Mouse (Mus musculus): ENCODE measurements around the gene Mcl1. TPM values are rescaled to one million over a fixed set of nuclear protein-coding genes. Genes with fewer than 3 reads are reported as not detected.
"Not testable (repeated sequence)": the region's sequence is repeated elsewhere in the genome, so short reads cannot be mapped to it uniquely, and the experiment has no call there.

Gene Mcl1
- total RNA-seq, 2 experiments from 2014 or later: 88.5 to 124 TPM

- no peak for ATAC-seq (replicated peaks; ENCODE audit: poor library complexity, severe bottlenecking)
These were observed 10.6 kb upstream of the Mcl1 start for GRCm38 (mm10) chr3:95648016-95648415.

GRCm38 (mm10) chr3:95650276-95651032, 8.1 kb upstream of the Mcl1 start:
- peak; percentile 55 for ATAC-seq (replicated peaks; ENCODE audit: poor library complexity, severe bottlenecking)

DNA sequence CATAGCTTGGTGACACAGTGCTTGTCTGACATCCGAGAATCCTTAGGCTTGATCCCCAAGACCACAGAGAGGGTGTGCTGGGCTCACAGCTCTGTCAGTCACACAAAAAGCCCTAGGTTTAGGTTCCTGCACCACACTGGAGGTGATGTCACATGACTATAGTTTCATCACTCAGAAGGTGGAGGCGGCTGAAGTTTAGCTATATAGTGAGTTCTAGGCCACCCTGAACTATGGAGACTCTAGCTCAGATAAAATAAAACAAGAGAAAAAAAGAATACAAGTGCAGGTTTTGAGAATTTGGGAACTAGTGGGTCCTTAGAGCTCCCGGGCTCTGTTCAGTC, 7.6 kb upstream of the Mcl1 start:
- peak; percentile 12 for ATAC-seq (replicated peaks; ENCODE audit: poor library complexity, severe bottlenecking)

DNA sequence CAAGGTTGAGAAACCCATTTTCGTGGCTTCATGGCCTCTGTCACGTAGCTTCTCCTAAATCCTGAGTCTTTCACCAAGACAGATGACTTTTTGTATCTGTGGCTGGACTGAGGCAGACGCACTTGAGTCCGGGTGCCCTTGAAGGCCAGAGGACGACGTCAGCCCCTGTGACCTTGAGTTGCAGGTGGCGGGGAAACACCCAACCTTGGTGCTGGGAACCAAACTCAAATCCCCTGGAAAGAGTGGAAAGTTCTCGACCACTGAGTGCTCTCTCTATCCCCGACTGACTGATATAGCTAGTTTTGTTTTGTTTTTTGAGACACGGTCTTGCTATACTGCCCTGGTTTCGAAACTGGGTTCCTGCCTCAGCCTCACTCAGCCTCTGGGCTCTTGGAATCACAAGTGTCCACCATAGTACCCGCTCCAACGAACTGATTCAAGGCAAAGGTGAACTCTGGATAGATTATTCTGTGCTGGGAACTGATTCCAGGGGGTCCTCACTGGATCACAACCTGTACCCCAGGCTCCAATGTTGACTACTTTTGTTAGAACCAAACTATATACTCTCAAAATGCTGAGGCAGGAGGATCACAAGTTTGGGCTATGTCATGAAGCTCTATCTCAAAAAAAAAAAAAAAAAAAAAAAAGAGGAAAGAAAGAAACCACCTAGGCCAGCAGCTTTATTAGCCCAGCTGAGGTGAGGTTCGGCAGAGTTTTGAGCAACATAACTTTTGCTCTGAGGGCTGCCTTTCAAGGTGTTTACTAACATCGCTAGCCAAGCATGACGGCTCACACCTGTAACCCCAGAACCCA, 7.0 kb upstream of the Mcl1 start:
- peak; percentile 28 for ATAC-seq (replicated peaks; ENCODE audit: poor library complexity, severe bottlenecking)

DNA sequence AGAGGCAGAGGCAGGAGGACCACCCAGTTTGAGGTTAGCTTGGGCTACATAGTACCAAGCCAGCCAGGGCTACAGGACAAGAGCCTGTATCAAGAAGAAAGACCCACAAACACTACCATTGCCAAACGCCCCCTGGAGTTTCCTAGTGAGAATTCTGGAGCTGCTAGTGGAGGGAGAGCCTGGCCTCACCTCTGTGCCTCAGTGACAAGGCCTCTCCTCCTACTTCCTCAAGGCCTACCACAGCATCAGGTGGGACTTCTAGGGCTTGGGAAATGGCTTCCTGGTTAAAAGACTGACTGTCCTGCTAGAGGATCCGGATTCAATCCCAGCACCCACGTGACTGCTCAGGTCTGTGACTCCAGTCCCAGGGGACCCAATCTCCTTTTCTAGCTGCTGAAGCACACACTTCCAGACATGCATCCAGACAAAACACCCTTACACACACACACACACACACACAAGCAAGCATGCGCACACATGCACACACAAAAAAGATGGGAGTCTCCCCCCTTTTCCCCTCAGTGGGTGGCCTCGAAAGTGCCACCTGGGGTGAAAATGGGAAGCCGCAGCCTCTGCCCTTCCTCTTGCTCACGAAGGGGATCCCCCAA, 6.3 kb upstream of the Mcl1 start:
- ATAC-seq (replicated peaks; ENCODE audit: poor library complexity, severe bottlenecking): peak; percentile 31

GRCm38 (mm10) chr3:95652871-95653270, 5.7 kb upstream of the Mcl1 start:
- no peak for ATAC-seq (replicated peaks; ENCODE audit: poor library complexity, severe bottlenecking)

DNA sequence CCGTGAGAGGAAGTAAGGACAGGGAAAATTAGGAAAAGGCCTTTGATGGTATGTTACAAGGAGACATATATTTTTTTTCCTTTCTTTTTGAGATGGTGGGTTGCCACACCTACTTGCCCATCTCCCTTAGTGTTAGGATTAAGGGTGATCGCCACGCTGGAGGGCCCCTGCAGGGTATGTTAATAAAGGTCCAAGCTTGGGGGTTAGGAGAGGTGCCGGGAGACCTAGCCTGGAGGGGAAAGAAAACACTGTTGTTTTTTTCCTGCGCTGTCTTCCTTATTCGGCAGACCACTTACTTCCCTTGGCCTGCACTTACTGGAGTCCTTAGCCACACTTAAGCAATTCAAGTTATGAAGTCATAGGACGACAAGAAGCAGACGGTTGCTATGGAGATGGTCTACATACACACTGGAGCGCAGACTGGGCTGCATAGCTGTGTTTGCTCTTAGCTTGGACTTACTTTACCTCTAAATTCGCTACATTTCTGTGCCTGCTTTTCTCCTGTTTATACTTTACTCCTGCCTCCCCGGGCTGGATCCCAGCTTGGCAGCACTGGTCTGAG, 5.0 kb upstream of the Mcl1 start:
- peak; percentile 56 for ATAC-seq (replicated peaks; ENCODE audit: poor library complexity, severe bottlenecking)

DNA sequence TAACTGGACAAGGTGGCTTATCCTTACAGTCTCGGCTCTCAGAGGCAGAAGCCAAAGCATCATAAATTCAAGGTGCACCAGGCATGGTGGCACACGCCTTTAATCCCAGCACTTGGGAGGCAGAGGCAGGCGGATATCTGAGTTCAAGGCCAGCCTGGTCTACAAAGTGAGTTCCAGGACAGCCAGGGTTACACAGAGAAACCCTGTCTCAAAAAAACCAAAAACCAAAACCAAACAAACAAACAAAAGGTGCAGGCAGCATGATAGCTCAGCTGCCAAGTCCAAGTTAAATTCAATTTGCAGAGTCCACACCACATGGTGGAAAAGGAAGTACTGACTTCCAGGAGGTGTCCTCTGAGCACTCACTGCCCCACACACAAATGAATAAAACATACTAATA, 4.2 kb upstream of the Mcl1 start:
- not testable (repeated sequence) for ATAC-seq (replicated peaks; ENCODE audit: poor library complexity, severe bottlenecking)

DNA sequence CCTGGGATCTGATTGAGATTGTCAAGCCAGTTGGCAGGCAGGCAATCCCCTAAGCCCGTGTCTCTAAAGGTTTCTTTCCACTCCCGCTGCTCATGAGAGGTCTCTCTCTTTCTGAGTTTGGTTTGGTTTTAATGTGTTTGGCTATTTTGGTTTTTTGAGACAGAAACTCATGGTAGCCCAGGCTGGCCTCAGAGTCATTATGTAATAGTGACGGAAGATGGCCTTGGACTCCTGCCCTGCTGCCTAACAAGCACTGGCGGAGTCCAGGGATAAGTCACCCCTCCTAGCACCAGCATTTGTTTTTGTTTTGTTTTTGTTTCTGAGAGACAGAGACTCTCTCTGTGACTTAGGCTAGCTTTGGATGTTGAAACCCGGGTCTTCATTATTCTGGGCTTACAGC, 3.2 kb upstream of the Mcl1 start:
- ATAC-seq (replicated peaks; ENCODE audit: poor library complexity, severe bottlenecking): no peak

DNA sequence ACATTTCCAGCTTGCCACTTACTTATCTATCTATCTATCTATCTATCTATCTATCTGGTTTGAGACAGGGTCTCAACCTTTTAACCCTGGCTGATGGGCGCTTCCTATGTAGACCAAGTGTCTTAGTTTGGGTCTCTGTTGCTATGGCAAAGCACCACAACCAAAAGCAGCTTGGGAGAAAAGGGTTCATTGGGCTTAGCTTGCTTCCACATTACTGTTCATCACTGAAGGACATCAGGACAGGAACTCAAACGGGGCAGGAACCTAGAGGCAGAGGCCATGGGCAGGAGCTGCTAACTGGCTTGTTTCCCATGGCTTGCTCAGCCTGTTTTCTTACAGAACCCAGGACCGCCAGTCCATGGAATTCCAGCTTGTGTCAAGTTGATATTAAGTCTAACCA, 1.5 kb upstream of the Mcl1 start:
- ATAC-seq (replicated peaks; ENCODE audit: poor library complexity, severe bottlenecking): no peak

DNA sequence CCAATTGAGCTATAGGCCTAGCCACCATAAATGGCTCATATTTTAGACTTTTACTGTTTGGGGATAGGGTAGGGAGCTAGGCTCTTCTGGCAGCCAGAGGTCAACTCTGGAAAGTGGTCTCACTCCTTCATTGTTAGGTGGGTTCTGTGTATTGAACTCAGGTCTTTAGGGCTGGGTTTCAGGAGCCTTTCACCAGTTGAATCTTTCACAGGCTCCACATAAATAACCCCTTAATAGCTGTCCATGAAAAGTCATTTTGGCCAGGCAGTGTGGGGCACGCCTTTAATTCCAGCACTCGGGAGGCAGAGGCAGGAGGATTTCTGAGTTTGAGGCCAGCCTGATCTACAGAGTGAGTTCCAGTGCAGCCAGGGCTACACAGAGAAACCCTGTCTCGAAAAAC, 877 bp upstream of the Mcl1 start:
- ATAC-seq (replicated peaks; ENCODE audit: poor library complexity, severe bottlenecking): no peak

DNA sequence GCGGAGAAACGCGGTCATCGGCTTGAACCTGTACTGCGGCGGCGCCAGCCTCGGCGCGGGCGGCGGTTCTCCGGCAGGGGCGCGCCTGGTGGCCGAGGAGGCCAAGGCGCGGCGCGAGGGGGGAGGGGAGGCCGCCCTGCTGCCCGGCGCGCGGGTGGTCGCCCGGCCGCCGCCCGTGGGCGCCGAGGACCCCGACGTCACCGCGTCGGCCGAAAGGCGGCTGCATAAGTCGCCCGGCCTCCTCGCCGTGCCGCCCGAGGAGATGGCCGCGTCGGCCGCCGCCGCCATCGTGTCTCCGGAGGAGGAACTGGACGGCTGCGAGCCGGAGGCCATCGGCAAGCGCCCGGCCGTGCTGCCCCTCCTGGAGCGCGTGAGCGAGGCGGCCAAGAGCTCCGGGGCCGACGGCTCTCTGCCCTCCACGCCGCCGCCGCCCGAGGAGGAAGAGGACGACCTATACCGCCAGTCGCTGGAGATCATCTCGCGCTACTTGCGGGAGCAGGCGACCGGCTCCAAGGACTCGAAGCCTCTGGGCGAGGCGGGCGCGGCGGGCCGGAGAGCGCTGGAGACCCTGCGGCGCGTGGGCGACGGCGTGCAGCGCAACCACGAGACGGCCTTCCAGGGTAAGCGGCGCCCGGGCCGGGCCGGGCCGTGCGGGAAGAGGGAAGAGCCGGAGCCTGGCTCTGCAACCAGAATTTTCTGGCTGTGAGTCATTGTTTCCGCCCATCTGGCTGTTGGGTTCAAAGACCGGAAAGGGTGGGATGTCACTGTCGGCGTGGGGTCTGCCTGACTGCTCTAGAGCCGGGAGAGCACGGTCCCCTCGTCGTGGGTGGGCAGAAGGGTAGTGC, 502 bp downstream of the Mcl1 start:
- peak; percentile 38 for ATAC-seq (replicated peaks; ENCODE audit: poor library complexity, severe bottlenecking)

DNA sequence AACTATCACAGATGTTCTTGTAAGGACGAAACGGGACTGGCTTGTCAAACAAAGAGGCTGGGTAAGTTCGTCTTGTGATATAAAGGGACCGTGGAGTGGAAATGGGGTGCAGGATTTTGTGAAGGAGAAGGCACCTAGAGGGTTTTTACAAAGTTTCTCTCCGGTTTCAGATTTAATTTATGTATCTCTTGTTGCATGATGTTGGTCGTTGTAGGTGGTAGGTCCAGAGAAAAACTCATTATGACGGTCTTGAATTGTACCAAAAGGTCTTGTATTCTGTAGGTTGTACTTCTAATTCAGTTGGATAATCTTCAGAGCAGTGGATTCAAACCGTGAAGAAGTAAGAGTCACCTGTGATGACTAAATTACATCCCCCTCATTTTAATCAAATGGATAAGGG, 1.4 kb downstream of the Mcl1 start:
- no peak for ATAC-seq (replicated peaks; ENCODE audit: poor library complexity, severe bottlenecking)

DNA sequence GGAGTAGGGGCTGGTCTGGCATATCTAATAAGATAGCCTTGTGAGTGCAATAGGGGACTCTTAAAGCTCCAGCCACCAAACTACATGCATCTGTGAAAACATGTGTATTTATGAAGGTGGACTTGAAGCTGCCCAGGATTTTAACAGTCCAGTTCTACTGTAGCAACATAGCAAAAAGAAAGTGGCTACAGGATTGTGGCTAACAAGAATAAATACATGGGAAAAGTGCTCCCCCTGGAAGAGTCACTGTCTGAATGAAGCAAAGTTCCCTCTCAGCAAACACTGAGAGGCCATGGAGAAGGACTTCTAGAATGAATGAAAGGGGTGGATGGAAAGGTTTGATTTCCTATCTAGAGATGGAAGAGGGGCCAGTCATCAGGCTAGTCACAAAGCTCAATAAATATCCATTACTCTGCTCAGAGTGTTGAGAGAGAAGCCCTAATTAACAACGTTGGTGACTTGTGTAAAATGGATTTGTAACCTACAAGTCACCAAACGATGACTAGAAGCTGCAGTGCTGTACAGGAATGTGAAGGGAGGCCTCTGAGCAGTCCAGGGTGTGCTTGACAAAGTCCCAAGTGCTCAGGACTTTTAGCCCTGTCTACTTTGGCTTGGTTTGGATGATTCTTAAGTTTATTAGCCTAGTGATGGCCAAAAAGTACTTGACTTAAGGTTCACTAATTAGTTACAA, 2.3 kb downstream of the Mcl1 start:
- no peak for ATAC-seq (replicated peaks; ENCODE audit: poor library complexity, severe bottlenecking)

DNA sequence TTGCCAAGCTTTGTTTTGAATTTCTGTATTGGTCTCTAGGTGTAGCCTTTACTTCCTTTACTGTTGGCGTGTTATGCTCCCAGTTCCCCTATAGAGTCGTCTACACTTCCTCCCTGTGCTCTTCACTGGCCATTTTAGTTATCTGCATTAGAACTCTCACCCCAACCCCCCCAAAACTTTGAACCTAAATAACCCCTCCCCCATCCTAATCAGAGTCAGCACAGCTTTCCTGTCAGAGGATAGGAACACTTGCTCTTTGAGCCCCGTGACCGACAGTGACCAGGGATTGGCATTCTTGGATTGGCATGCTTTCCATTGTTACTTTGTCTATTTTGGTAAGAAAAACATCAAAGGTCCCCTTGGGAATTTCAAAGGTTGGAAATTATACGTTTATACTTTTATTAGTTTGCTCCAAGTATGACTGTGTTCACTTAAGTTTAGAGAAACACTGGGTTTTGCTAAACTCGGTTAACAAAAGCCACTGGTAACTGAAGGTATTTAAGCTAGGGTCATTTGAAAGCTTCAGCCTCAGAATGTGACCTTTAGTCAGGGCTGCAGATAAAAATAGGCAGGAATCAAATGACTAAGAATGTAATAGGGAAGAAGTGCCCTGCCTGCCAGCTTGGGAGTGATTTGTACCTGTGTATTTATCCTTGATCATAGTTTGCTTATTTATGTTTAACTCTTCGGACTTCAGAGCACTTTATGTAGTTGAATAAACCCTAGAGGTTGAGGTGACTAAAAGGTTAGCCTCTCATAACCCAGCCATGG, 3.5 kb downstream of the Mcl1 start:
- ATAC-seq (replicated peaks; ENCODE audit: poor library complexity, severe bottlenecking): no peak

DNA sequence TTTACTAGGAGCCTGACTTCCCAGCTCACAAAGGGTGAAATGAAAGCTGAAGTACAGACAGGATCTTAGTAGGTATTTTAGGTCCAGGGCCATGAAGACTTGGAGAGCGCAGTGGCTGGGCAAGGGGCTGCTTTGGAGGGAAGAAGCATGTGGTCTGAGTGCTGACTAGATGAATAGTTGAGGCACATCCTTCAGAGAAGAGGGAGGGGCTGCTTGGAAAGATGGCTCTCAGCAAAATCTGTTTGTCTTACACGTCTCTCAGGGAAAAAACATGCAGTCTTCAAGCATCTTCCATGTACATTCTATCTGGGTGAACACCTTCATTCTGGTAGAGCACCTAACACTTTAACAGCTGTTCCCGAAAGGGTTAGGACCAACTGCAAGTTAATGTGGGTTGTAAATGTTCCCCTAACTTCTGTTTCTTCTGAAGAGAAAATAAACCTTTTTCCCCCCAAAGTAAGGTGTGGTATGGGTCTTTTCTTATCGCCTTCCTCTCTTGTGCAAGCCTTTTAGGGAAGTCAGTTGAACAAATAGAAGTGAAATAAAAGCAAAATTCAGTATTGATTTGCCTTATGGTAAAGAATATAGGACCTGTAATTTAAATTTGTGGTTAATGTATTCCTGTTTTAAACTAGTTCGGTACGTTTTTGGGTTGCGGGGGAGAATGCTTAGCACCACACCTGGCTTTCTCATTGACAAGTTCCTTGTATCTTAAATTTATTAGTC, 4.3 kb downstream of the Mcl1 start:
- ATAC-seq (replicated peaks; ENCODE audit: poor library complexity, severe bottlenecking): no peak

DNA sequence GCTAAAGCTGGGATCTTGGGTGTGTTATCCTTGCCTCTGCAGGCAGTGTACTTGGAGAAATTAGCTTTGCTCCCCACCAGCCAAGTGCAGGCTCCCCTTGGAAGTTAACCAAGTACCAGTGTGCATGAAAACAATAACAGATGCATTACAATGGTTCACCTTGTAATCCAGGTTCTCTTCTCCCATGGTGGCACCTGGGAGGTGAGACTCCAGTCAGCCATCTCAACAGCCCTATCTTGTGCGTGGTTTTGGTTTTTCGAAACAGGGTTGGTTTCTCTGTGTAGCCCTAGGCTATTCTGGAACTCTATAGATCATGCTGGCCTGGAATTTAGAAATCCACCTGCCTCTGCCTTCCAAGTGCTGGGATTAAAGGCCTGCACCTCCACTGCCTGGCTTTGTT, 4.9 kb downstream of the Mcl1 start:
- no peak for ATAC-seq (replicated peaks; ENCODE audit: poor library complexity, severe bottlenecking)

DNA sequence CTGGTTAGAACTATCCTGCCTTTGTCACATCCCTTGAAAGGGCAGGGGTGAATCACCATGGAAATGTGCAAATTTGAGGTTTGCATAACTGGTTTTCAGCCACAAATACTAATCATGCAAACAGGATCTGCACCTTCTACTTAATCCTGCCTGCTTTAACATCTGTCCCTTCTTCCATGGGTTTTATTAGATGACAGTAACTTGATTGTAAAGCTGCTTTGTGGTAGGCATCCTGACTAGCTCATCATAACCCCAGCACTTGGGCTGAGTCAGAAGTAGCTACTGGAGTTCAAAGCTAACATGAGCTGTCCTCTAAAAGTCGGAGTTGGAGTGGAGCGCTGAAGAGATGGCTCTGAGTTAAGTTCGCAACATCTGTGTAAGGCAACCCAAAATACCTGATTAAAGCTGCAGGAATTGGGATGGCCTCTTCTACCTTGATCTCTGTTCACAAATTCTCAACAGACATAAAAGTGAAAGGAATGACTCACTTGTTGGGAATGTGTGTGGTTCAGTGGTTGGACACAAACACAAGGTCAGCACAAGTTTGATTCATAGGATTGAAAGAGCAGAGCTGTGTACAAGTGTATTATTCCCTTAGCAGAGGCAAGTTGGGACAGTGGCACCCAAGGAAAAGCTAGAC, 5.5 kb downstream of the Mcl1 start:
- ATAC-seq (replicated peaks; ENCODE audit: poor library complexity, severe bottlenecking): no peak
